In genomic region chr19:8726609-8727390, GRCm38 (mm10) we compare ENCODE assay signal across 21 mouse cellular contexts. TPM values are rescaled to one million over a fixed set of nuclear protein-coding genes. Genes with fewer than 3 reads are reported as not detected.
DNase-seq lines count a peak whose midpoint lies in the region; ATAC-seq and TF ChIP-seq lines count a peak whose summit lies in the region.
"Had no signal": no experiment of that assay in that cellular context is flagged by ENCODE, and none has a peak within 500 bp of the region (broad histone marks: within the 10 kb centered on the region; RNA-seq: fewer than 3 reads in every experiment).

No protein-coding gene starts in this region.

- H3K9ac ChIP-seq in forebrain, embryonic 12.5 days: no peak overlapping the region
- H3K9ac ChIP-seq in forebrain, embryonic 14.5 days (ENCODE audit: low read length): no peak overlapping the region
- no peak overlapping the region for H3K9ac ChIP-seq in midbrain, embryonic 14.5 days (replicated peaks; ENCODE audit: low read length)
- H3K9ac ChIP-seq: heart, embryonic 15.5 days; hindbrain, embryonic 13.5 days; limb, embryonic 15.5 days had no signal

- peak overlapping the region; percentile 7; the same call in 1 of the 2 replicates for H3K4me3 ChIP-seq in forebrain, embryonic 12.5 days (replicated peaks)
- H3K4me3 ChIP-seq in forebrain, embryonic 14.5 days (ENCODE audit: low read depth, low read length): no peak overlapping the region
- H3K4me3 ChIP-seq in midbrain, embryonic 10.5 days: peak overlapping the region; percentile 86; the same call in 1 of the 2 replicates
- H3K4me3 ChIP-seq in midbrain, embryonic 14.5 days (replicated peaks; ENCODE audit: low read depth, low read length): no peak overlapping the region
- peak overlapping the region; percentile 97 for H3K4me3 ChIP-seq in myocyte
- H3K4me3 ChIP-seq: hindbrain, embryonic 13.5 days; layer of hippocampus, adult 2 months; limb, embryonic 15.5 days; neural tube, embryonic 13.5 days had no signal

- H3K36me3 ChIP-seq in forebrain, embryonic 12.5 days (replicated peaks): peaks cover 29% of the 10 kb centered on the region
- H3K36me3 ChIP-seq in forebrain, embryonic 14.5 days (ENCODE audit: control insufficient read depth, insufficient read depth, low read length): peaks cover 32% of the 10 kb centered on the region
- H3K36me3 ChIP-seq in midbrain, embryonic 10.5 days: peaks cover 31% of the 10 kb centered on the region
- peaks cover 28% of the 10 kb centered on the region for H3K36me3 ChIP-seq in midbrain, embryonic 14.5 days (ENCODE audit: control insufficient read depth, insufficient read depth, low read length)
- peaks cover 35% of the 10 kb centered on the region for H3K36me3 ChIP-seq in myocyte (ENCODE audit: control insufficient read depth, insufficient read depth)

- no peak for DNase-seq in forebrain, embryonic 14.5 days (ENCODE audit: low spot score)
- no peak for DNase-seq in midbrain, embryonic 10.5 days (ENCODE audit: low spot score)
- DNase-seq in midbrain, embryonic 14.5 days: no peak
- peak; percentile 32 for DNase-seq in embryo, embryonic 10.5 days (ENCODE audit: low spot score)
- DNase-seq in layer of hippocampus, postnatal 10 days (ENCODE audit: low spot score in 2 of 2): no peak
- no peak for DNase-seq in spleen, postnatal 4 days (ENCODE audit: low spot score in 2 of 2)
- DNase-seq: adrenal gland, adult 2 months; B cell, adult 2 months; cerebellum, adult 9-10 months; gastrocnemius, postnatal 14 days; kidney, adult 2 months; thymus, postnatal 4 days had no signal

- WGBS in forebrain, embryonic 12.5 days: 12% methylated on average over 3 of the region's 3 CpGs
- WGBS in forebrain, embryonic 14.5 days: 19% methylated on average over 3 of the region's 3 CpGs
- 18% methylated on average over 3 of the region's 3 CpGs for WGBS in midbrain, embryonic 10.5 days
- 19% methylated on average over 3 of the region's 3 CpGs for WGBS in midbrain, embryonic 14.5 days

- no peak for ATAC-seq in forebrain, embryonic 12.5 days (ENCODE audit: low FRiP score)
- ATAC-seq in forebrain, embryonic 14.5 days: no peak
- no peak for ATAC-seq in midbrain, embryonic 14.5 days (ENCODE audit: low FRiP score, low TSS enrichment)
- ATAC-seq: midbrain, embryonic 16.5 days; Patski had no signal

- H3K27ac ChIP-seq in forebrain, embryonic 12.5 days: 0 out of 2 replicates have a peak overlapping the region, but pooled peaks have one; percentile 42
- H3K27ac ChIP-seq in forebrain, embryonic 14.5 days (ENCODE audit: low read depth, low read length): no peak overlapping the region
- H3K27ac ChIP-seq in midbrain, embryonic 10.5 days (replicated peaks): no peak overlapping the region
- H3K27ac ChIP-seq in midbrain, embryonic 14.5 days (replicated peaks; ENCODE audit: low read depth, low read length): no peak overlapping the region
- H3K27ac ChIP-seq: heart, embryonic 15.5 days; hindbrain, embryonic 13.5 days; layer of hippocampus, adult 2 months; limb, embryonic 15.5 days; neural tube, embryonic 13.5 days had no signal

- TF ChIP-seq POLR2A in myocyte (IDR thresholded peaks at IDR 0.05; ENCODE audit: insufficient read length, low read depth): peak; percentile 23

- H3K9me3 ChIP-seq in forebrain, embryonic 12.5 days: no peaks in the 10 kb centered on the region
- H3K9me3 ChIP-seq in forebrain, embryonic 14.5 days (replicated peaks; ENCODE audit: control insufficient read depth, low read length): no peaks in the 10 kb centered on the region
- H3K9me3 ChIP-seq in midbrain, embryonic 10.5 days (replicated peaks): no peaks in the 10 kb centered on the region
- H3K9me3 ChIP-seq in midbrain, embryonic 14.5 days (ENCODE audit: control insufficient read depth, low read length): no peaks in the 10 kb centered on the region
- H3K9me3 ChIP-seq: heart, embryonic 15.5 days; hindbrain, embryonic 13.5 days; limb, embryonic 15.5 days; neural tube, embryonic 13.5 days had no signal

- H3K79me2 ChIP-seq in myocyte (ENCODE audit: control insufficient read depth, insufficient read depth): peaks cover 30% of the 10 kb centered on the region

- no peak overlapping the region for H3K4me2 ChIP-seq in forebrain, embryonic 12.5 days
- H3K4me2 ChIP-seq in forebrain, embryonic 14.5 days (ENCODE audit: low read length): no peak overlapping the region
- H3K4me2 ChIP-seq in midbrain, embryonic 14.5 days (ENCODE audit: low read length): no peak overlapping the region
- peak overlapping the region; percentile 94 for H3K4me2 ChIP-seq in myocyte (ENCODE audit: low read depth)
- H3K4me2 ChIP-seq: hindbrain, embryonic 13.5 days; limb, embryonic 15.5 days; neural tube, embryonic 13.5 days had no signal

- peaks cover 28% of the 10 kb centered on the region for H3K4me1 ChIP-seq in forebrain, embryonic 12.5 days
- peaks cover 19% of the 10 kb centered on the region for H3K4me1 ChIP-seq in forebrain, embryonic 14.5 days (ENCODE audit: control insufficient read depth, insufficient read depth, low read length)
- peaks cover 29% of the 10 kb centered on the region for H3K4me1 ChIP-seq in midbrain, embryonic 10.5 days
- peaks cover 27% of the 10 kb centered on the region for H3K4me1 ChIP-seq in midbrain, embryonic 14.5 days (ENCODE audit: control insufficient read depth, insufficient read depth, low read length)

- H3K27me3 ChIP-seq in forebrain, embryonic 12.5 days: no peaks in the 10 kb centered on the region
- H3K27me3 ChIP-seq in forebrain, embryonic 14.5 days (replicated peaks; ENCODE audit: control insufficient read depth, insufficient read depth, low read length): no peaks in the 10 kb centered on the region
- no peaks in the 10 kb centered on the region for H3K27me3 ChIP-seq in midbrain, embryonic 10.5 days (ENCODE audit: low read depth, poor library complexity, severe bottlenecking)
- no peaks in the 10 kb centered on the region for H3K27me3 ChIP-seq in midbrain, embryonic 14.5 days (ENCODE audit: control insufficient read depth, insufficient read depth, low read length)
- no peaks in the 10 kb centered on the region for H3K27me3 ChIP-seq in myocyte (ENCODE audit: control insufficient read depth, insufficient read depth, insufficient read length)
- H3K27me3 ChIP-seq: heart, embryonic 15.5 days; hindbrain, embryonic 13.5 days; limb, embryonic 15.5 days; neural tube, embryonic 13.5 days; Patski had no signal

- H3ac ChIP-seq in myocyte (ENCODE audit: control insufficient read depth, insufficient read length): no peak overlapping the region

TF ChIP-seq in myocyte, 11 proteins besides CTCF, POLR2A, EP300 and RAD21:
- TF ChIP-seq MYOD1 (IDR thresholded peaks at IDR 0.05; ENCODE audit: control insufficient read depth in 1 of 3, insufficient read length in 2 of 3, low read depth in 2 of 3) (no peak), POLR2AphosphoS2 (IDR thresholded peaks at IDR 0.05; ENCODE audit: insufficient read length, low read depth) (peak; percentile 67)

RNA-seq across cellular contexts. Expression of gene Slc3a2, which starts 3.6 kb away (rescaled TPM):
- 140 and 143 TPM in 2 replicates for polyA plus RNA-seq in forebrain, embryonic 12.5 days (2016; fragmentation: Nextera tagmentation; extraction: Ambion mirVana)
- 179 and 200 TPM in 2 replicates for polyA plus RNA-seq in forebrain, embryonic 14.5 days (2014; fragmentation: Nextera tagmentation; extraction: Ambion mirVana)
- 139 and 144 TPM in 2 replicates for polyA plus RNA-seq in midbrain, embryonic 10.5 days (2016; fragmentation: Nextera tagmentation; extraction: Ambion mirVana)
- 157 TPM in 2 replicates for polyA plus RNA-seq in midbrain, embryonic 14.5 days (2014; fragmentation: Nextera tagmentation; extraction: Ambion mirVana)
- 806 TPM for polyA plus RNA-seq in myocyte (2012; fragmentation: generic; extraction: Trizol)
- total RNA-seq in layer of hippocampus, postnatal 10 days (2021): 100 to 1,000 TPM; 198 to 212 TPM

RNA-seq across cellular contexts. Expression of gene Wdr74, which starts 8.8 kb away (rescaled TPM):
- polyA plus RNA-seq in forebrain, embryonic 12.5 days (2016; fragmentation: Nextera tagmentation; extraction: Ambion mirVana): 83.7 and 85.9 TPM in 2 replicates
- polyA plus RNA-seq in forebrain, embryonic 14.5 days (2014; fragmentation: Nextera tagmentation; extraction: Ambion mirVana): 109 and 111 TPM in 2 replicates
- polyA plus RNA-seq in midbrain, embryonic 10.5 days (2016; fragmentation: Nextera tagmentation; extraction: Ambion mirVana): 105 and 121 TPM in 2 replicates
- polyA plus RNA-seq in midbrain, embryonic 14.5 days (2014; fragmentation: Nextera tagmentation; extraction: Ambion mirVana): 89.1 and 95.7 TPM in 2 replicates
- polyA plus RNA-seq in myocyte (2012; fragmentation: generic; extraction: Trizol): 109 TPM
- 10 to 100 TPM; 52.6 to 53.3 TPM for total RNA-seq in layer of hippocampus, postnatal 10 days (2021)

RNA-seq across cellular contexts. Expression of gene 1700092M07Rik, which starts 13.7 kb away (rescaled TPM):
- polyA plus RNA-seq in forebrain, embryonic 12.5 days (2016; fragmentation: Nextera tagmentation; extraction: Ambion mirVana): 2.8 and 3.7 TPM in 2 replicates
- polyA plus RNA-seq in forebrain, embryonic 14.5 days (2014; fragmentation: Nextera tagmentation; extraction: Ambion mirVana): 0.77 and 1.1 TPM in 2 replicates
- 3.2 and 3.3 TPM in 2 replicates for polyA plus RNA-seq in midbrain, embryonic 10.5 days (2016; fragmentation: Nextera tagmentation; extraction: Ambion mirVana)
- polyA plus RNA-seq in midbrain, embryonic 14.5 days (2014; fragmentation: Nextera tagmentation; extraction: Ambion mirVana): 0.97 and 1.1 TPM in 2 replicates
- 0.94 TPM for polyA plus RNA-seq in myocyte (2012; fragmentation: generic; extraction: Trizol)
- total RNA-seq in layer of hippocampus, postnatal 10 days (2021): 1 to 10 TPM; 1.4 to 1.8 TPM
- total RNA-seq: gastrocnemius, postnatal 14 days had no signal
- polyA plus RNA-seq: adrenal gland, adult 2 months had no signal

RNA-seq across cellular contexts. Expression of gene Stx5a, which starts 14.4 kb away (rescaled TPM):
- 108 and 114 TPM in 2 replicates for polyA plus RNA-seq in forebrain, embryonic 12.5 days (2016; fragmentation: Nextera tagmentation; extraction: Ambion mirVana)
- 104 and 105 TPM in 2 replicates for polyA plus RNA-seq in forebrain, embryonic 14.5 days (2014; fragmentation: Nextera tagmentation; extraction: Ambion mirVana)
- 94.9 and 103 TPM in 2 replicates for polyA plus RNA-seq in midbrain, embryonic 10.5 days (2016; fragmentation: Nextera tagmentation; extraction: Ambion mirVana)
- polyA plus RNA-seq in midbrain, embryonic 14.5 days (2014; fragmentation: Nextera tagmentation; extraction: Ambion mirVana): 102 and 110 TPM in 2 replicates
- 49.5 TPM for polyA plus RNA-seq in myocyte (2012; fragmentation: generic; extraction: Trizol)
- 10 to 100 TPM; 61.9 to 64.8 TPM for total RNA-seq in layer of hippocampus, postnatal 10 days (2021)

RNA-seq across cellular contexts. Expression of gene Nxf1, which starts 30.1 kb away (rescaled TPM):
- 206 and 225 TPM in 2 replicates for polyA plus RNA-seq in forebrain, embryonic 12.5 days (2016; fragmentation: Nextera tagmentation; extraction: Ambion mirVana)
- 162 and 178 TPM in 2 replicates for polyA plus RNA-seq in forebrain, embryonic 14.5 days (2014; fragmentation: Nextera tagmentation; extraction: Ambion mirVana)
- 253 and 282 TPM in 2 replicates for polyA plus RNA-seq in midbrain, embryonic 10.5 days (2016; fragmentation: Nextera tagmentation; extraction: Ambion mirVana)
- polyA plus RNA-seq in midbrain, embryonic 14.5 days (2014; fragmentation: Nextera tagmentation; extraction: Ambion mirVana): 146 and 171 TPM in 2 replicates
- polyA plus RNA-seq in myocyte (2012; fragmentation: generic; extraction: Trizol): 64.3 TPM
- total RNA-seq in layer of hippocampus, postnatal 10 days (2021): 10 to 100 TPM; 72.7 to 79.7 TPM

Comparison
In these comparisons a context has a peak if more than half of its experiments do, and no peak if none do; other contexts are left out.
1. H3K4me3 ChIP-seq: peak in forebrain, embryonic 12.5 days (single experiment), midbrain, embryonic 10.5 days (single experiment) and myocyte (single experiment); none in forebrain, embryonic 14.5 days (single experiment) and midbrain, embryonic 14.5 days (single experiment).